Mouse (Mus musculus) cerebellum, postnatal 25 days (tissue): ENCODE measurements around the gene G6pc2.

Experiments used
- DNase-seq, 2 experiments: peaks; one replicate each; pipeline ENCODE4 v3.0.0; 2021; ENCODE audit warnings: mixed read lengths in 2 of 2

The G6pc2 gene

GRCm38 (mm10) chr2:69210773-69211172, at the start of gene G6pc2:
Gene G6pc2 (plus strand): TSS chr2:69211073.
- DNase-seq = no peak

- DNase-seq = no peak
These were observed 40.3 kb upstream of the G6pc2 start for GRCm38 (mm10) chr2:69170395-69171077.

GRCm38 (mm10) chr2:69175296-69175695, 35.6 kb upstream of the G6pc2 start:
- no peak for DNase-seq

- no peak for DNase-seq
These were observed 31.2 kb upstream of the G6pc2 start for GRCm38 (mm10) chr2:69179721-69180120.

- no peak for DNase-seq
These were observed 22.9 kb upstream of the G6pc2 start for GRCm38 (mm10) chr2:69187990-69188389.

- peak in 1 of 2 experiments; percentile 5 for DNase-seq
These were observed 22.1 kb upstream of the G6pc2 start for GRCm38 (mm10) chr2:69188732-69189131.

GRCm38 (mm10) chr2:69189222-69189621, 21.7 kb upstream of the G6pc2 start:
- DNase-seq = no peak

GRCm38 (mm10) chr2:69191059-69191458, 19.8 kb upstream of the G6pc2 start:
- no peak for DNase-seq

GRCm38 (mm10) chr2:69193555-69193954, 17.3 kb upstream of the G6pc2 start:
- no peak for DNase-seq

- no peak for DNase-seq
These were observed 5.7 kb upstream of the G6pc2 start for GRCm38 (mm10) chr2:69205185-69205584.

GRCm38 (mm10) chr2:69205791-69206351, 5.0 kb upstream of the G6pc2 start, which contains the start of gene Spc25:
Gene Spc25 (minus strand): TSS chr2:69206194.
- DNase-seq = peak; percentile 85 to 89

- DNase-seq = no peak
These were observed 4.3 kb upstream of the G6pc2 start for GRCm38 (mm10) chr2:69206523-69206922.

GRCm38 (mm10) chr2:69209684-69210083, 1.2 kb upstream of the G6pc2 start:
- no peak for DNase-seq

GRCm38 (mm10) chr2:69212652-69213051, 1.8 kb downstream of the G6pc2 start:
- no peak for DNase-seq

- DNase-seq = no peak
These were observed 4.4 kb downstream of the G6pc2 start for GRCm38 (mm10) chr2:69215242-69215641.

GRCm38 (mm10) chr2:69221868-69222416, 11.1 kb downstream of the G6pc2 start:
- no peak for DNase-seq

- no peak for DNase-seq
These were observed 11.9 kb downstream of the G6pc2 start for GRCm38 (mm10) chr2:69222815-69223214.

GRCm38 (mm10) chr2:69224724-69225123, 13.9 kb downstream of the G6pc2 start:
- DNase-seq = no peak

- no peak for DNase-seq
These were observed 16.0 kb downstream of the G6pc2 start for GRCm38 (mm10) chr2:69226876-69227275.

- DNase-seq = no peak
These were observed 17.8 kb downstream of the G6pc2 start for GRCm38 (mm10) chr2:69228635-69229034.

- no peak for DNase-seq
These were observed 19.3 kb downstream of the G6pc2 start for GRCm38 (mm10) chr2:69230137-69230536.

GRCm38 (mm10) chr2:69232101-69232500, 21.2 kb downstream of the G6pc2 start:
- no peak for DNase-seq

GRCm38 (mm10) chr2:69234976-69235678, 24.3 kb downstream of the G6pc2 start:
- no peak for DNase-seq

GRCm38 (mm10) chr2:69239315-69239714, 28.4 kb downstream of the G6pc2 start:
- no peak for DNase-seq
